Mouse (Mus musculus): ENCODE measurements around the gene Slc16a6.
"Not testable (repeated sequence)": the region's sequence is repeated elsewhere in the genome, so short reads cannot be mapped to it uniquely, and the experiment has no call there.

DNA sequence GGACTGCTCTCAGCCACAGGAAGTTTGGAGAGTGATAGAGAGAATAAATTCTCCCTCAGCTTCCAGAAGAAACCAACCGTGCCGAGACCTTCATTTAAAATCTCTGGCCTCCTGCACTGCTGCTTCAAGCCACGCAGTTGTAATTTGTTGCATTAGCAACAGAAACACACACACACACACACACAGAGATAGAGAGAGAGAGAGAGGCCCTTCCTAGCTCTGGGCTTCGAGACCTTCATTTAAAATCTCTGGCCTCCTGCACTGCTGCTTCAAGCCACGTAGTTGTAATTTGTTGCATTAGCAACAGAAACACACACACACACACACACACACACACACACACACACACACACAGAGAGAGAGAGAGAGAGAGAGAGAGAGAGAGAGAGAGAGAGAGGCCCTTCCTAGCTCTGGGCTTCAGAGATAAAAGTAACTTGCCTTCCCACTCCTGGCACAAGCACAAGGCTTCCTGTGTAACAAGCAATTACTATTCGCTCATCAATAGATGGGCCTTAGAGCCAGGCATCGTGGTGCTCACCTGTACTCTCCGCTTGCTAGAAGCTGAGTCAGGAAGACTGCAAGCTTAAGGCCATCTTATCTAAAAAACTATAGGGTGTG is 19.6 kb upstream of the Slc16a6 start:
- not testable (repeated sequence) for TF ChIP-seq POLR2A (IDR thresholded peaks at IDR 0.05; ENCODE audit: insufficient read depth, low read depth, low read length); CTCF (IDR thresholded peaks at IDR 0.05); EP300 (IDR thresholded peaks at IDR 0.05; ENCODE audit: insufficient read depth, low read depth, low read length)
